Mouse (Mus musculus) megakaryocyte, embryonic 14.5 days (primary cell): ENCODE data around the gene Snx25. TPM values are rescaled to one million over a fixed set of nuclear protein-coding genes. Genes with fewer than 3 reads are reported as not detected.

Experiments used
- H3K27me3 ChIP-seq: replicated peaks from 2 replicates; pipeline ENCODE3; 2012; ENCODE audit warnings: inconsistent platforms
- H3K36me3 ChIP-seq: replicated peaks from 2 replicates; pipeline ENCODE3; 2012; ENCODE audit warnings: low read length, inconsistent platforms, mixed read lengths
- H3K4me1 ChIP-seq: 2 replicates; pipeline ENCODE4 v1.6.1; 2012; ENCODE audit warnings: inconsistent platforms
- H3K4me3 ChIP-seq: replicated peaks from 2 replicates; pipeline ENCODE3; 2012; ENCODE audit warnings: moderate library complexity, mild to moderate bottlenecking, inconsistent platforms
- H3K9me3 ChIP-seq: 2 replicates; pipeline ENCODE4 v1.6.1; 2012; ENCODE audit warnings: inconsistent platforms
- FLI1 ChIP-seq: IDR thresholded peaks from 2 replicates; pipeline ENCODE4 v1.6.1; 2012; ENCODE audit warnings: low read length, inconsistent platforms, mixed read lengths
- GATA1 ChIP-seq: IDR thresholded peaks from 3 replicates; pipeline ENCODE4 v1.6.1; 2012; ENCODE audit warnings: mixed read lengths, low read length, inconsistent platforms, borderline replicate concordance
- polyA plus RNA-seq: library from polyadenylated mRNA; stranded (reverse); fragments of >175 nt; gene quantifications from 2 replicates; pipeline ENCODE4 v1.2.3, GENCODE M21; 2012; ENCODE audit warnings: low replicate concordance; ENCODE audit not compliant: insufficient read depth

Snx25 gene
- polyA plus RNA-seq, 1 experiment = 16.6 TPM

- TF ChIP-seq GATA1 (no peak), FLI1 (no peak)
- H3K4me1 ChIP-seq = peaks cover 56% of the 10 kb centered on the region
- H3K27me3 ChIP-seq = no peaks in the 10 kb centered on the region
- H3K9me3 ChIP-seq = no peaks in the 10 kb centered on the region
- peaks cover 51% of the 10 kb centered on the region for H3K36me3 ChIP-seq
- H3K4me3 ChIP-seq = peak overlapping the region; percentile 95
Observed at GRCm38 (mm10) chr8:45998228-45998627, 153.7 kb downstream of the Snx25 start.

GRCm38 (mm10) chr8:45995576-45995975 lies 156.4 kb downstream of the Snx25 start:
- peak overlapping the region; percentile 46 for H3K4me3 ChIP-seq
- TF ChIP-seq FLI1 = no peak
- no peak for TF ChIP-seq GATA1
- no peaks in the 10 kb centered on the region for H3K27me3 ChIP-seq
- peaks cover 48% of the 10 kb centered on the region for H3K4me1 ChIP-seq
- H3K36me3 ChIP-seq = peaks cover 66% of the 10 kb centered on the region
- H3K9me3 ChIP-seq = no peaks in the 10 kb centered on the region

GRCm38 (mm10) chr8:45994111-45994510 lies 157.8 kb downstream of the Snx25 start:
- peaks cover 76% of the 10 kb centered on the region for H3K36me3 ChIP-seq
- H3K4me1 ChIP-seq = peaks cover 45% of the 10 kb centered on the region
- H3K9me3 ChIP-seq = no peaks in the 10 kb centered on the region
- TF ChIP-seq FLI1 (no peak), GATA1 (no peak)
- H3K4me3 ChIP-seq = no peak overlapping the region
- H3K27me3 ChIP-seq = no peaks in the 10 kb centered on the region

- Histone ChIP-seq H3K27me3 (no peaks in the 10 kb centered on the region), H3K4me3 (peak overlapping the region; percentile 53), H3K4me1 (peaks cover 43% of the 10 kb centered on the region), H3K9me3 (no peaks in the 10 kb centered on the region), H3K36me3 (peaks cover 75% of the 10 kb centered on the region)
- TF ChIP-seq GATA1 (no peak), FLI1 (no peak)
Observed at GRCm38 (mm10) chr8:45990631-45991310, 161.2 kb downstream of the Snx25 start.

GRCm38 (mm10) chr8:45988189-45988588 lies 163.8 kb downstream of the Snx25 start:
- H3K36me3 ChIP-seq = peaks cover 80% of the 10 kb centered on the region
- no peaks in the 10 kb centered on the region for H3K9me3 ChIP-seq
- TF ChIP-seq GATA1 (no peak), FLI1 (no peak)
- peaks cover 35% of the 10 kb centered on the region for H3K4me1 ChIP-seq
- H3K27me3 ChIP-seq = no peaks in the 10 kb centered on the region
- no peak overlapping the region for H3K4me3 ChIP-seq

- Histone ChIP-seq H3K9me3 (no peaks in the 10 kb centered on the region), H3K36me3 (peaks cover 85% of the 10 kb centered on the region), H3K4me1 (peaks cover 34% of the 10 kb centered on the region), H3K27me3 (no peaks in the 10 kb centered on the region), H3K4me3 (no peak overlapping the region)
- TF ChIP-seq GATA1 (no peak), FLI1 (no peak)
Observed at GRCm38 (mm10) chr8:45986665-45987064, 165.3 kb downstream of the Snx25 start.

Other genes with a start within 250 kb of the Snx25 start
- gene Ccdc110, start 217.5 kb downstream of the Snx25 start, polyA plus RNA-seq = not detected in 2 replicates
- gene 1700029J07Rik, start 176.9 kb downstream of the Snx25 start, polyA plus RNA-seq = 0.75 TPM in 1 of 2 replicates, not detected in the other
- 2.5 TPM in 1 of 2 replicates, not detected in the other for gene Ufsp2, start 176.6 kb downstream of the Snx25 start, polyA plus RNA-seq
- 0.11 TPM in 1 of 2 replicates, not detected in the other for gene Lrp2bp, start 152.9 kb downstream of the Snx25 start, polyA plus RNA-seq
- 3.6 and 5.2 TPM in 2 replicates for gene Ankrd37, start 146.5 kb downstream of the Snx25 start, polyA plus RNA-seq
- 0.76 TPM in 1 of 2 replicates, not detected in the other for gene Cfap97, start 388 bp downstream of the Snx25 start, polyA plus RNA-seq
- 25.5 and 45.6 TPM in 2 replicates for gene Slc25a4, start 59.1 kb upstream of the Snx25 start, polyA plus RNA-seq
- gene Helt, start 142.5 kb upstream of the Snx25 start, polyA plus RNA-seq = not detected in 2 replicates